8 mouse cellular contexts compared by ENCODE assay signal in genomic region chr1:105092309-105092904, GRCm38 (mm10).
DNase-seq lines count a peak whose midpoint lies in the region; ATAC-seq and TF ChIP-seq lines count a peak whose summit lies in the region.
"Had no signal": no experiment of that assay in that cellular context is flagged by ENCODE, and none has a peak within 500 bp of the region (broad histone marks: within the 10 kb centered on the region; RNA-seq: fewer than 3 reads in every experiment).

No protein-coding gene starts in this region.

- no peak for TF ChIP-seq POLR2A in ES-Bruce4 (IDR thresholded peaks at IDR 0.05; ENCODE audit: insufficient read depth, low read length)

- H3K27ac ChIP-seq in ES-Bruce4 (ENCODE audit: insufficient read depth, low read length), result no peak overlapping the region
- H3K27ac ChIP-seq in hindbrain, embryonic 13.5 days, result no peak overlapping the region
- H3K27ac ChIP-seq in lung, postnatal 0 days (ENCODE audit: low read length), result no peak overlapping the region
- H3K27ac ChIP-seq in stomach, embryonic 15.5 days, result peak overlapping the region; percentile 54; the same call in 1 of the 2 replicates
- H3K27ac ChIP-seq: liver, embryonic 15.5 days had no signal

- H3K9me3 ChIP-seq in ES-Bruce4 (replicated peaks; ENCODE audit: control insufficient read depth, insufficient read depth, low read length, poor library complexity, severe bottlenecking), result no peaks in the 10 kb centered on the region
- no peaks in the 10 kb centered on the region for H3K9me3 ChIP-seq in hindbrain, embryonic 13.5 days
- no peaks in the 10 kb centered on the region for H3K9me3 ChIP-seq in lung, postnatal 0 days (ENCODE audit: low read length)
- no peaks in the 10 kb centered on the region for H3K9me3 ChIP-seq in stomach, embryonic 15.5 days
- H3K9me3 ChIP-seq: liver, embryonic 15.5 days had no signal

- no peaks in the 10 kb centered on the region for H3K36me3 ChIP-seq in ES-Bruce4 (ENCODE audit: control insufficient read depth, insufficient read depth, low read length, poor library complexity, severe bottlenecking)
- no peaks in the 10 kb centered on the region for H3K36me3 ChIP-seq in hindbrain, embryonic 13.5 days
- no peaks in the 10 kb centered on the region for H3K36me3 ChIP-seq in lung, postnatal 0 days (ENCODE audit: insufficient read depth, low read length)
- H3K36me3 ChIP-seq in stomach, embryonic 15.5 days, result no peaks in the 10 kb centered on the region
- H3K36me3 ChIP-seq: liver, embryonic 15.5 days had no signal

- H3K9ac ChIP-seq in ES-Bruce4 (ENCODE audit: low read depth, poor library complexity, severe bottlenecking), result no peak overlapping the region
- H3K9ac ChIP-seq in hindbrain, embryonic 13.5 days, result no peak overlapping the region
- no peak overlapping the region for H3K9ac ChIP-seq in lung, postnatal 0 days (replicated peaks; ENCODE audit: low read depth)
- no peak overlapping the region for H3K9ac ChIP-seq in stomach, embryonic 15.5 days
- H3K9ac ChIP-seq: liver, embryonic 15.5 days had no signal

- H3K4me2 ChIP-seq in hindbrain, embryonic 13.5 days, result no peak overlapping the region
- H3K4me2 ChIP-seq in lung, postnatal 0 days (replicated peaks; ENCODE audit: low read depth, low read length), result no peak overlapping the region
- H3K4me2 ChIP-seq in stomach, embryonic 15.5 days, result no peak overlapping the region
- H3K4me2 ChIP-seq: liver, embryonic 15.5 days had no signal

- WGBS in hindbrain, embryonic 13.5 days, result 29% methylated on average over 6 of the region's 6 CpGs
- WGBS in lung, postnatal 0 days, result 26% methylated on average over 6 of the region's 6 CpGs
- 25% methylated on average over 6 of the region's 6 CpGs for WGBS in stomach, embryonic 15.5 days

- TF ChIP-seq EP300 in ES-Bruce4 (IDR thresholded peaks at IDR 0.05; ENCODE audit: insufficient read depth, low read depth, low read length), result no peak
- TF ChIP-seq EP300 in lung, postnatal 0 days (IDR thresholded peaks at IDR 0.05), result no peak

- in situ Hi-C loops in Patski (cut with MboI; ENCODE audit: low pct_unique_long_range_greater_than_20kb), result loop anchor here (5.0 kb wide), 1 partner anchor 265 kb away; the partner anchor contains the start of gene Rnf152

- peak; percentile 82 for ATAC-seq in Patski
- peak; percentile 65; the same call in 1 of the 2 replicates for ATAC-seq in hindbrain, embryonic 13.5 days (ENCODE audit: low FRiP score)
- peak; percentile 67 for ATAC-seq in lung, postnatal 0 days
- ATAC-seq in stomach, embryonic 15.5 days (ENCODE audit: insufficient read depth, low FRiP score, low read depth), result peak; percentile 65; the same call in 1 of the 2 replicates

- TF ChIP-seq CTCF in ES-Bruce4 (IDR thresholded peaks at IDR 0.05; ENCODE audit: low read depth, low read length) (peak; percentile 33), Patski (IDR thresholded peaks at IDR 0.05) (peak; percentile 80)
- peak; percentile 84 for TF ChIP-seq CTCF in lung, postnatal 0 days (IDR thresholded peaks at IDR 0.05)

- H3K4me1 ChIP-seq in ES-Bruce4 (ENCODE audit: control insufficient read depth, insufficient read depth, low read length), result peaks cover 5% of the 10 kb centered on the region
- no peaks in the 10 kb centered on the region for H3K4me1 ChIP-seq in hindbrain, embryonic 13.5 days (replicated peaks)
- no peaks in the 10 kb centered on the region for H3K4me1 ChIP-seq in lung, postnatal 0 days (ENCODE audit: insufficient read depth, low read depth, low read length)
- H3K4me1 ChIP-seq in stomach, embryonic 15.5 days, result no peaks in the 10 kb centered on the region
- H3K4me1 ChIP-seq: liver, embryonic 15.5 days had no signal

- H3K4me3 ChIP-seq in ES-Bruce4 (ENCODE audit: low read depth, low read length), result no peak overlapping the region
- no peak overlapping the region for H3K4me3 ChIP-seq in hindbrain, embryonic 13.5 days
- H3K4me3 ChIP-seq in lung, postnatal 0 days (ENCODE audit: low read depth, low read length), result no peak overlapping the region
- H3K4me3 ChIP-seq in stomach, embryonic 15.5 days (replicated peaks), result no peak overlapping the region
- H3K4me3 ChIP-seq: liver, embryonic 15.5 days had no signal

- CTCF ChIA-PET in Patski (lab: Charles Lee), result no interaction called here

- POLR2A ChIA-PET in Patski (lab: Charles Lee), result no interaction called here

- no peaks in the 10 kb centered on the region for H3K27me3 ChIP-seq in ES-Bruce4 (ENCODE audit: control insufficient read depth, insufficient read depth, low read length, poor library complexity, severe bottlenecking)
- H3K27me3 ChIP-seq in Patski, result no peaks in the 10 kb centered on the region
- H3K27me3 ChIP-seq in hindbrain, embryonic 13.5 days, result no peaks in the 10 kb centered on the region
- no peaks in the 10 kb centered on the region for H3K27me3 ChIP-seq in lung, postnatal 0 days (replicated peaks; ENCODE audit: insufficient read depth, low read length)
- no peaks in the 10 kb centered on the region for H3K27me3 ChIP-seq in stomach, embryonic 15.5 days (replicated peaks)
- H3K27me3 ChIP-seq: liver, embryonic 15.5 days had no signal

- peak; percentile 12 for DNase-seq in Patski (ENCODE audit: low read depth, low spot score)
- peak; percentile 67 for DNase-seq in embryo, embryonic 11 days
- peak; percentile 62 for DNase-seq in lung, postnatal 0 days (ENCODE audit: low spot score)
- no peak for DNase-seq in natural killer cell, adult 2 months (ENCODE audit: low spot score in 2 of 2)

Comparison
In these comparisons a context has a peak if more than half of its experiments do, and no peak if none do; other contexts are left out.
1. CTCF ChIP-seq: peak in every context shown above with its lines; median percentile 84 in lung, postnatal 0 days; 80 in Patski; 33 in ES-Bruce4.
2. DNase-seq: peak in Patski (single experiment), embryo, embryonic 11 days (single experiment) and lung, postnatal 0 days (single experiment); none in natural killer cell, adult 2 months (0 of 2).
3. Peak in every context shown above with its lines, with median percentiles within 50 percentile points of each other: ATAC-seq.